Comparison of ENCODE assay signal across 10 mouse cellular contexts in genomic region chr11:70579710-70580357, GRCm38 (mm10). TPM values are rescaled to one million over a fixed set of nuclear protein-coding genes. Genes with fewer than 3 reads are reported as not detected.
DNase-seq lines count a peak whose midpoint lies in the region; ATAC-seq and TF ChIP-seq lines count a peak whose summit lies in the region.
"Had no signal": no experiment of that assay in that cellular context is flagged by ENCODE, and none has a peak within 500 bp of the region (broad histone marks: within the 10 kb centered on the region; RNA-seq: fewer than 3 reads in every experiment).

No protein-coding gene starts in this region.

- no peak for ATAC-seq in lung, embryonic 16.5 days (ENCODE audit: low read depth)
- no peak for ATAC-seq in intestine, embryonic 16.5 days
- peak; percentile 53 for ATAC-seq in stomach, postnatal 0 days (ENCODE audit: low FRiP score, low TSS enrichment)

- no peak overlapping the region for H3K4me2 ChIP-seq in lung, embryonic 16.5 days (ENCODE audit: low read depth, low read length)
- H3K4me2 ChIP-seq in intestine, embryonic 16.5 days (ENCODE audit: low read depth, low read length): no peak overlapping the region
- no peak overlapping the region for H3K4me2 ChIP-seq in stomach, postnatal 0 days (replicated peaks; ENCODE audit: low read depth)

- TF ChIP-seq EP300 in stomach, postnatal 0 days (optimal IDR thresholded peaks at IDR 0.05): no peak

- peaks cover 53% of the 10 kb centered on the region for H3K4me1 ChIP-seq in lung, embryonic 16.5 days (replicated peaks; ENCODE audit: control insufficient read depth, insufficient read depth, low read length)
- peaks cover 66% of the 10 kb centered on the region for H3K4me1 ChIP-seq in intestine, embryonic 16.5 days (ENCODE audit: control insufficient read depth, insufficient read depth, low read length)
- peaks cover 12% of the 10 kb centered on the region for H3K4me1 ChIP-seq in stomach, postnatal 0 days (replicated peaks; ENCODE audit: control insufficient read depth, insufficient read depth)

- H3K36me3 ChIP-seq in lung, embryonic 16.5 days (ENCODE audit: control insufficient read depth, insufficient read depth, low read length): no peaks in the 10 kb centered on the region
- H3K36me3 ChIP-seq in intestine, embryonic 16.5 days (ENCODE audit: control insufficient read depth, insufficient read depth, low read length): no peaks in the 10 kb centered on the region
- H3K36me3 ChIP-seq in stomach, postnatal 0 days (ENCODE audit: control insufficient read depth, insufficient read depth, low read length): no peaks in the 10 kb centered on the region

- WGBS in lung, embryonic 16.5 days: 75% methylated on average over 9 of the region's 9 CpGs
- 69% methylated on average over 9 of the region's 9 CpGs for WGBS in intestine, embryonic 16.5 days
- 59% methylated on average over 9 of the region's 9 CpGs for WGBS in stomach, postnatal 0 days

- DNase-seq in adrenal gland, adult 2 months: peak; percentile 59
- no peak for DNase-seq in adrenal gland, adult 18-20 months (ENCODE audit: low spot score in 2 of 2)
- no peak for DNase-seq in lung, postnatal 25 days (ENCODE audit: low spot score)
- DNase-seq in stomach, postnatal 0 days (ENCODE audit: low spot score): peak; percentile 44
- no peak for DNase-seq in kidney, adult 9 months
- no peak for DNase-seq in kidney, adult 18-20 months
- DNase-seq: kidney, postnatal 36 days; right cerebral cortex, postnatal 4 days had no signal

- H3K27ac ChIP-seq in lung, embryonic 16.5 days (ENCODE audit: low read length): 0 out of 2 replicates have a peak overlapping the region, but pooled peaks have one; percentile 44
- H3K27ac ChIP-seq in intestine, embryonic 16.5 days (ENCODE audit: low read length): no peak overlapping the region; the same call in 1 of the 2 replicates
- peak overlapping the region; percentile 91 for H3K27ac ChIP-seq in stomach, postnatal 0 days (replicated peaks)

- no peak for TF ChIP-seq CTCF in stomach, postnatal 0 days (IDR thresholded peaks at IDR 0.05; ENCODE audit: low read depth)

- H3K27me3 ChIP-seq in lung, embryonic 16.5 days (ENCODE audit: control insufficient read depth, insufficient read depth, low read depth, low read length): no peaks in the 10 kb centered on the region
- H3K27me3 ChIP-seq in intestine, embryonic 16.5 days (replicated peaks; ENCODE audit: control insufficient read depth, insufficient read depth, low read length): no peaks in the 10 kb centered on the region
- H3K27me3 ChIP-seq in stomach, postnatal 0 days (ENCODE audit: control insufficient read depth, insufficient read depth, low read length): no peaks in the 10 kb centered on the region

- H3K4me3 ChIP-seq in lung, embryonic 16.5 days (ENCODE audit: low read length): no peak overlapping the region
- no peak overlapping the region for H3K4me3 ChIP-seq in intestine, embryonic 16.5 days (ENCODE audit: low read length)
- no peak overlapping the region for H3K4me3 ChIP-seq in stomach, postnatal 0 days (ENCODE audit: low read depth, low read length)

- no peak overlapping the region for H3K9ac ChIP-seq in lung, embryonic 16.5 days (ENCODE audit: low read length)
- 0 out of 2 replicates have a peak overlapping the region, but pooled peaks have one; percentile 8 for H3K9ac ChIP-seq in intestine, embryonic 16.5 days (ENCODE audit: low read depth, low read length)
- H3K9ac ChIP-seq in stomach, postnatal 0 days (ENCODE audit: low read length): peak overlapping the region; percentile 31; the same call in 1 of the 2 replicates

- no peaks in the 10 kb centered on the region for H3K9me3 ChIP-seq in lung, embryonic 16.5 days (ENCODE audit: control insufficient read depth, low read length)
- H3K9me3 ChIP-seq in intestine, embryonic 16.5 days (ENCODE audit: control insufficient read depth, low read length): no peaks in the 10 kb centered on the region
- no peaks in the 10 kb centered on the region for H3K9me3 ChIP-seq in stomach, postnatal 0 days (ENCODE audit: control insufficient read depth, low read length)

RNA-seq across cellular contexts. Expression of gene Mink1, which starts 17.2 kb away (rescaled TPM):
- total RNA-seq in adrenal gland, adult 2 months (2021): 10 to 100 TPM; 44.8 to 46.0 TPM
- 59.1 and 62.8 TPM in 2 replicates for polyA plus RNA-seq in adrenal gland, adult 2 months (2012; rRNA removed)
- total RNA-seq in adrenal gland, adult 18-20 months (2021): 10 to 100 TPM; 45.8 to 49.6 TPM
- 10.3 and 10.5 TPM in 2 replicates for polyA plus RNA-seq in lung, embryonic 16.5 days (2015; fragmentation: Nextera tagmentation; extraction: Ambion mirVana)
- 9.3 and 10.6 TPM in 2 replicates for polyA plus RNA-seq in intestine, embryonic 16.5 days (2015; fragmentation: Nextera tagmentation; extraction: Ambion mirVana)
- 8.5 and 10.2 TPM in 2 replicates for polyA plus RNA-seq in stomach, postnatal 0 days (2015; fragmentation: Nextera tagmentation; extraction: Ambion mirVana)

RNA-seq across cellular contexts. Expression of gene 4930544D05Rik, which starts 35.8 kb away (rescaled TPM):
- total RNA-seq in adrenal gland, adult 2 months (2021): not detected
- not detected in 2 replicates for polyA plus RNA-seq in adrenal gland, adult 2 months (2012; rRNA removed)
- not detected for total RNA-seq in adrenal gland, adult 18-20 months (2021)
- polyA plus RNA-seq in lung, embryonic 16.5 days (2015; fragmentation: Nextera tagmentation; extraction: Ambion mirVana): not detected in 2 replicates
- not detected in 2 replicates for polyA plus RNA-seq in intestine, embryonic 16.5 days (2015; fragmentation: Nextera tagmentation; extraction: Ambion mirVana)
- polyA plus RNA-seq in stomach, postnatal 0 days (2015; fragmentation: Nextera tagmentation; extraction: Ambion mirVana): not detected in 2 replicates

RNA-seq across cellular contexts. Expression of gene Chrne, which starts 39.2 kb away (rescaled TPM):
- not detected for total RNA-seq in adrenal gland, adult 2 months (2021)
- 0.30 TPM in 1 of 2 replicates, not detected in the other for polyA plus RNA-seq in adrenal gland, adult 2 months (2012; rRNA removed)
- under 1 TPM in 1 of 2 experiments, not detected in 1; 0.38 TPM for total RNA-seq in adrenal gland, adult 18-20 months (2021)
- 0.33 TPM in 1 of 2 replicates, not detected in the other for polyA plus RNA-seq in lung, embryonic 16.5 days (2015; fragmentation: Nextera tagmentation; extraction: Ambion mirVana)
- 0.17 TPM in 1 of 2 replicates, not detected in the other for polyA plus RNA-seq in intestine, embryonic 16.5 days (2015; fragmentation: Nextera tagmentation; extraction: Ambion mirVana)
- polyA plus RNA-seq in stomach, postnatal 0 days (2015; fragmentation: Nextera tagmentation; extraction: Ambion mirVana): not detected in 2 replicates

RNA-seq across cellular contexts. Expression of gene Pld2, which starts 40.0 kb away (rescaled TPM):
- total RNA-seq in adrenal gland, adult 2 months (2021): 10 to 100 TPM in 1 of 2 experiments, 1 to 10 TPM in 1; 8.0 to 10.9 TPM
- polyA plus RNA-seq in adrenal gland, adult 2 months (2012; rRNA removed): 12.8 and 18.4 TPM in 2 replicates
- 1 to 10 TPM; 6.8 to 8.2 TPM for total RNA-seq in adrenal gland, adult 18-20 months (2021)
- polyA plus RNA-seq in lung, embryonic 16.5 days (2015; fragmentation: Nextera tagmentation; extraction: Ambion mirVana): 12.5 and 13.1 TPM in 2 replicates
- polyA plus RNA-seq in intestine, embryonic 16.5 days (2015; fragmentation: Nextera tagmentation; extraction: Ambion mirVana): 9.3 and 10.0 TPM in 2 replicates
- polyA plus RNA-seq in stomach, postnatal 0 days (2015; fragmentation: Nextera tagmentation; extraction: Ambion mirVana): 16.2 and 17.7 TPM in 2 replicates

RNA-seq across cellular contexts. Expression of gene Gm40193, which starts 47.1 kb away (rescaled TPM):
- not detected for total RNA-seq in adrenal gland, adult 2 months (2021)
- not detected in 2 replicates for polyA plus RNA-seq in adrenal gland, adult 2 months (2012; rRNA removed)
- not detected for total RNA-seq in adrenal gland, adult 18-20 months (2021)
- polyA plus RNA-seq in lung, embryonic 16.5 days (2015; fragmentation: Nextera tagmentation; extraction: Ambion mirVana): not detected in 2 replicates
- polyA plus RNA-seq in intestine, embryonic 16.5 days (2015; fragmentation: Nextera tagmentation; extraction: Ambion mirVana): not detected in 2 replicates
- not detected in 2 replicates for polyA plus RNA-seq in stomach, postnatal 0 days (2015; fragmentation: Nextera tagmentation; extraction: Ambion mirVana)

Comparison
In these comparisons a context has a peak if more than half of its experiments do, and no peak if none do; other contexts are left out.
1. DNase-seq: peak in adrenal gland, adult 2 months (single experiment) and stomach, postnatal 0 days (single experiment); none in adrenal gland, adult 18-20 months (0 of 2), lung, postnatal 25 days (single experiment), kidney, adult 9 months (single experiment) and kidney, adult 18-20 months (single experiment).